Mouse (Mus musculus) stomach, embryonic 16.5 days (tissue): ENCODE measurements at regions not wholly inside any gene's neighbourhood (a gene's known extent, or its start where the extent isn't known, plus 50 kb on each side); places are given as distances from the start of the nearest gene placed in this dataset.
A peak's percentile ranks its signal among the peaks of the same experiment; 100 is the strongest.

Source experiments
- ATAC-seq: fragments of 200-750 bp; cut with Nextera tagmentation; 2 replicates; pipeline ENCODE4 v1.8.0; 2017; ENCODE audit warnings: moderate number of reproducible peaks, moderate TSS enrichment; ENCODE audit not compliant: insufficient read depth, low FRiP score
- H3K27ac ChIP-seq: fragments of 300-500 bp; sonication (generic); 2 replicates; pipeline ENCODE4 v1.5.1; 2014; ENCODE audit warnings: low read length
- H3K27me3 ChIP-seq: fragments of 300-500 bp; sonication (generic); 2 replicates; pipeline ENCODE4 v1.6.1; 2014; ENCODE audit warnings: low read length, control low read depth, mixed read lengths; ENCODE audit not compliant: control insufficient read depth, insufficient read depth
- H3K36me3 ChIP-seq: fragments of 300-500 bp; sonication (generic); 2 replicates; pipeline ENCODE4 v1.6.1; 2014; ENCODE audit warnings: low read length; ENCODE audit not compliant: control insufficient read depth, insufficient read depth
- H3K4me1 ChIP-seq: fragments of 300-500 bp; sonication (generic); 2 replicates; pipeline ENCODE4 v1.6.1; 2014; ENCODE audit warnings: low read length, control low read depth, mixed read lengths; ENCODE audit not compliant: control insufficient read depth, insufficient read depth
- H3K4me2 ChIP-seq: fragments of 300-500 bp; sonication (generic); 2 replicates; pipeline ENCODE4 v1.6.1; 2014; ENCODE audit warnings: low read depth, low read length, mixed read lengths
- H3K4me3 ChIP-seq: fragments of 300-500 bp; sonication (generic); replicated peaks from 2 replicates; pipeline ENCODE4 v1.5.1; 2014; ENCODE audit warnings: mild to moderate bottlenecking, low read length
- H3K9ac ChIP-seq: fragments of 300-500 bp; sonication (generic); 2 replicates; pipeline ENCODE4 v1.6.1; 2014; ENCODE audit warnings: low read length
- H3K9me3 ChIP-seq: fragments of 300-500 bp; sonication (generic); replicated peaks from 2 replicates; pipeline ENCODE4 v1.6.1; 2016; ENCODE audit warnings: low read length, control low read depth; ENCODE audit not compliant: control insufficient read depth
- WGBS: fragments of 180-500 bp; shearing (Covaris S2); extraction: QIAGEN DNeasy Blood & Tissue Kit; methylation state at CpG from one replicate; pipeline ENCODE4 v1.1.7; 2014; 5-methylcytosine and 5-hydroxymethylcytosine counted together

GRCm38 (mm10) chrX:99318141-99318540 is 152.9 kb downstream of the Pja1 start:
- no peaks in the 10 kb centered on the region for H3K36me3 ChIP-seq
- H3K9me3 ChIP-seq, result no peaks in the 10 kb centered on the region
- H3K4me3 ChIP-seq, result no peak overlapping the region
- WGBS, result 66% methylated on average over 8 of the region's 8 CpGs
- H3K4me2 ChIP-seq, result no peak overlapping the region
- ATAC-seq, result no peak
- H3K9ac ChIP-seq, result no peak overlapping the region
- H3K27ac ChIP-seq, result no peak overlapping the region
- peaks cover 24% of the 10 kb centered on the region; the same call in 1 of the 2 replicates for H3K27me3 ChIP-seq
- peaks cover 6% of the 10 kb centered on the region; the same call in 1 of the 2 replicates for H3K4me1 ChIP-seq

DNA sequence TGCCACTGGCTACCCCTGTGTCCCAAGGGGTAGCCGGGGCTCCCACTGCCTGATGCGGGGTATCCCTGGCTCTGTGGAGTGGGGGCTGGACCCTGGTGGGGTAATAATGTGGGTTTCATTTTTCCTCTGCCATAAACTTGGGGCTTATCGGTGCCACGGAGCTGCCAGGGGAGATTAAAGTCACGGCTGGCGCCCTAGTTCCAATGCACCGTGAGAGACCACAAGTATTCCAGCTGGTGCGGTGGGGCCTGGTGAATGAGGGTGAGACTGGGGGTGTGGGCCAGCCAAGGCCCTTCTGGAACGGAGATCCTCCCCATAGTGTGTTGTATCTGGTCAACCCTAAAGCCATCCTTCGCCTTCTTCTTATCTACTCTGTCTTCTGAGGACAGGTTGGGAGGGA is 153.3 kb downstream of the Pja1 start:
- no peak for ATAC-seq
- H3K9me3 ChIP-seq, result no peaks in the 10 kb centered on the region
- H3K36me3 ChIP-seq, result no peaks in the 10 kb centered on the region
- peaks cover 6% of the 10 kb centered on the region; the same call in 1 of the 2 replicates for H3K4me1 ChIP-seq
- WGBS, result 73% methylated on average over 10 of the region's 10 CpGs
- H3K27ac ChIP-seq, result no peak overlapping the region
- peaks cover 24% of the 10 kb centered on the region; the same call in 1 of the 2 replicates for H3K27me3 ChIP-seq
- H3K4me2 ChIP-seq, result no peak overlapping the region
- H3K9ac ChIP-seq, result no peak overlapping the region
- no peak overlapping the region for H3K4me3 ChIP-seq

DNA sequence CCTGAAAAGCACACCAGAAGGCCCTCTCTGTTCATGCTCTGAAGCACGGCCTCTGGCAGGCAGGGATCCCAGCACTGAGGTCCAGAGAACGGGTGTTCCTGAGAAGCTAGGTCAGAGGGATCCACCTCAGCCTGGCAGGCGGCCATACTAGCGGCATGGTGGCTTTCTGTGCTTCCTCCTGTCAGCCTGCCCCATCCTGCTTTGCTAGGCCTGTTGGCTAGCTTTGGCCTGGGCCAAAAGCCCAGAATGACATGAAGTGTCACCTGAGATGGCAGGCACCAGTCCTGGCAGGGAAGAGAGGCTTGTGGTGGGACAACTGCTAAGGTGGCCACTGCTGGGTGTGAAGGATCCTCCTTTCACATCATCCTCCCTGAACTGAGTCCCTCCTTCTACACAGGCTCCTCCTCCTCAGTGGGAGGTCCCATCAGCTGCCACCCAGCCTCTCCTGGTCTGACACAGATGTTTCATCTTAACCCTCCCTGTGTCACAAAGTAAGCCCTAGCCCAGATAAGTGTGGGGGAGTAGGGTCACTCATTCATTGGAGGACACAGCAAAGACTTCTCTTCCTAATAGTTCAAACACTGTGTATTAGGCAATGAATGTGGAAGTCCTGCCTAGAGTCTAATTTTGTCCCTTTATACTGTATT is 154.5 kb downstream of the Pja1 start:
- Histone ChIP-seq H3K27ac (no peak overlapping the region), H3K4me3 (no peak overlapping the region), H3K36me3 (no peaks in the 10 kb centered on the region), H3K9ac (no peak overlapping the region), H3K9me3 (no peaks in the 10 kb centered on the region), H3K4me1 (peaks cover 6% of the 10 kb centered on the region; the same call in 1 of the 2 replicates), H3K4me2 (no peak overlapping the region), H3K27me3 (peaks cover 19% of the 10 kb centered on the region; the same call in 1 of the 2 replicates)
- peak; percentile 55; the same call in 1 of the 2 replicates for ATAC-seq
- WGBS, result 60% methylated on average over 4 of the region's 4 CpGs

DNA sequence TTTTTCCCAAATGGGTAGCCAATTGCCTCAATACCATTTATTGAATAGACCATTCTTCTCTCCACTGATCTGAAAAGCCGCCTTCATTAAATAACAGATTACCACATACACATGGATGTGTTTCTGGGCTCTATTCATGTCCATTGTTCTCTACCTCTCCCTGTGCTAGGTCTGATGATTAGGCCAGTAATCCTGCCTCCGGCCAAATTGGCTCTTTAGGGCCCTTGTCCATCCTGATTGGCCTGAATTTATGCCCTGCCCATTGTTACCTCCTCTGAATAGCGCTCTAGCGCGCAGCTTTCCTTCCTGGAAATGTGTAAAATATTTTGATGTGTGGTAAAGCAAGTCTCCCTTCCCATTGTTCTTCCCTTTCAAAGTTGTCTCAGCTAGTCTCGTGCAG is 163.2 kb downstream of the Efnb1 start:
- peaks cover 11% of the 10 kb centered on the region; the same call in 1 of the 2 replicates for H3K27me3 ChIP-seq
- WGBS, result 58% methylated on average over 6 of the region's 6 CpGs

GRCm38 (mm10) chrX:99294726-99295125 is 158.8 kb downstream of the Efnb1 start:
- ATAC-seq, result no peak
- Histone ChIP-seq H3K36me3 (no peaks in the 10 kb centered on the region), H3K4me3 (no peak overlapping the region), H3K4me1 (0 out of 2 replicates have a peak, but pooled peaks cover 8% of the 10 kb centered on the region), H3K27me3 (peaks cover 17% of the 10 kb centered on the region), H3K27ac (no peak overlapping the region), H3K9me3 (no peaks in the 10 kb centered on the region), H3K4me2 (no peak overlapping the region), H3K9ac (no peak overlapping the region)
- 74% methylated on average over 8 of the region's 8 CpGs for WGBS

More for the DNA sequence above, 163.2 kb downstream of the Efnb1 start:
- Histone ChIP-seq H3K36me3 (no peaks in the 10 kb centered on the region), H3K9ac (no peak overlapping the region), H3K9me3 (no peaks in the 10 kb centered on the region), H3K4me2 (no peak overlapping the region), H3K27ac (no peak overlapping the region), H3K4me3 (no peak overlapping the region), H3K4me1 (no peaks in the 10 kb centered on the region)
- ATAC-seq, result no peak

DNA sequence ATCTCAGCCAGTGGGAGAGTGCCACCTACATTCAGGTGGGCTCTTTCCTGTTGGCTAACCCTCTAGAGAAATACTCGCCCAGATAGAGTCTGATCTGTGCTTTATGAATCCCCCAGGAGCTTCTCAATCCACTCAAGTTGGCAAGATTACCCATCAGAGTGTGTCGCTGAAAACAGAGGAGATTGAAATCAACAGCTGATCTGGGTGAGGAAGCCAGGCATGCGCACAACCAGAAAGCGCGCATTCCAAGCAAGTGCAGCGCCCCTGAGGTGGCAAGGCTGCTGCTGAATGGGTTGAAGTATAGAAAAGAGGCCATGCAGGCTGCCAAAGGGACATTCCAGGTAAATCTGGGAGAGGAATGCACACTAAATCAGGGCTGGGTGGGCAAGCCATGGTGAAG is 158.0 kb downstream of the Efnb1 start:
- Histone ChIP-seq H3K4me2 (no peak overlapping the region), H3K4me3 (no peak overlapping the region), H3K9me3 (no peaks in the 10 kb centered on the region), H3K27me3 (peaks cover 12% of the 10 kb centered on the region), H3K27ac (no peak overlapping the region), H3K36me3 (no peaks in the 10 kb centered on the region), H3K4me1 (0 out of 2 replicates have a peak, but pooled peaks cover 8% of the 10 kb centered on the region), H3K9ac (no peak overlapping the region)
- ATAC-seq, result no peak
- 72% methylated on average over 6 of the region's 6 CpGs for WGBS

- no peak for ATAC-seq
- 0 out of 2 replicates have a peak, but pooled peaks cover 8% of the 10 kb centered on the region for H3K4me1 ChIP-seq
- H3K9me3 ChIP-seq, result no peaks in the 10 kb centered on the region
- H3K4me3 ChIP-seq, result no peak overlapping the region
- no peak overlapping the region for H3K27ac ChIP-seq
- no peak overlapping the region for H3K4me2 ChIP-seq
- H3K27me3 ChIP-seq, result peaks cover 17% of the 10 kb centered on the region
- 71% methylated on average over 11 of the region's 11 CpGs for WGBS
- no peak overlapping the region for H3K9ac ChIP-seq
- H3K36me3 ChIP-seq, result no peaks in the 10 kb centered on the region
Observed at GRCm38 (mm10) chrX:99292758-99293157, 156.8 kb downstream of the Efnb1 start.

GRCm38 (mm10) chrX:99291965-99292364 is 156.0 kb downstream of the Efnb1 start:
- Histone ChIP-seq H3K4me1 (0 out of 2 replicates have a peak, but pooled peaks cover 8% of the 10 kb centered on the region), H3K9ac (no peak overlapping the region), H3K27ac (peak overlapping the region; percentile 67), H3K4me3 (no peak overlapping the region), H3K4me2 (no peak overlapping the region), H3K36me3 (no peaks in the 10 kb centered on the region), H3K9me3 (no peaks in the 10 kb centered on the region), H3K27me3 (peaks cover 17% of the 10 kb centered on the region)
- ATAC-seq, result no peak
- WGBS, result 41% methylated on average over 5 of the region's 5 CpGs

DNA sequence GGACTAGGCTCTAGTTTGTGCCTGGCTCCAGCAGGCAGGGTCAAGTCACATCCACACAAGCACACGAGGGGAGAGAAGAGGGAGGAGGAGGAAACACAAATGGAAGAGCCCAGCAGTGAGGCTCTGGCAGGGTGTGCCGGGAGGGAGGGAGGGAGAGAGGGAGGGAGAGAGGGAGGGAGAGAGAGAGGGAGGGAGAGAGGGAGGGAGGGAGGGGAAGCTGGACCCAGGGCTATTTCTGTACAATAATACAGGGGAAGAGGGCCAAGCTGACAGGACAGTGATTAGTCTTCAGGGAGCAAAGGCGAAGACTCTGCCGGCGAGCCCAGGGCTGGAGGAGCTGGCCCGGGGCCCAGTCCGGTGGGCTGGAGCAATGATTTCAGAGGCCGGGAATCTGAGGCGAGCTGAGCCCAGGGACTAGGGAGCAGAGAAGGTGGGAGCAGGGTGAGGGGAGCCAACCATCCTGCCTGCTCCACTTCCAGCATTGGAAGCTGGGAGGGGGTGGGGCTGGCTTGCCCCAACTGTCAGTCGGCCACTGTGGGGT is 155.6 kb downstream of the Efnb1 start:
- Histone ChIP-seq H3K9ac (no peak overlapping the region), H3K4me2 (no peak overlapping the region), H3K27ac (peak overlapping the region; percentile 75), H3K9me3 (no peaks in the 10 kb centered on the region), H3K36me3 (no peaks in the 10 kb centered on the region), H3K4me3 (no peak overlapping the region), H3K4me1 (0 out of 2 replicates have a peak, but pooled peaks cover 8% of the 10 kb centered on the region), H3K27me3 (peaks cover 17% of the 10 kb centered on the region)
- WGBS, result 28% methylated on average over 9 of the region's 10 CpGs
- peak; percentile 93 for ATAC-seq
